Mouse (Mus musculus) embryonic fibroblast, embryonic 13.5 days (primary cell): ENCODE data around the gene Prdm1.

Source experiments
- CTCF ChIP-seq: IDR thresholded peaks from 2 replicates; pipeline ENCODE4 v1.5.1; 2011; ENCODE audit warnings: mild to moderate bottlenecking, control low read depth, low read length, moderate library complexity, borderline replicate concordance; ENCODE audit not compliant: insufficient read depth
- POLR2A ChIP-seq: IDR thresholded peaks from 2 replicates; pipeline ENCODE4 v1.6.1; 2011; ENCODE audit warnings: low read depth, mild to moderate bottlenecking, control low read depth, low read length, moderate library complexity

GRCm38 (mm10) chr10:44437614-44438013 lies 90.7 kb downstream of the Prdm1 start:
- TF ChIP-seq CTCF (no peak), POLR2A (no peak)
